Mouse (Mus musculus) CH12.LX (cell line): ENCODE results near the gene Carnmt1. TPM values are rescaled to one million over a fixed set of nuclear protein-coding genes. Genes with fewer than 3 reads are reported as not detected.
"Not testable (repeated sequence)": the region's sequence is repeated elsewhere in the genome, so short reads cannot be mapped to it uniquely, and the experiment has no call there.

Experiments used
- DNase-seq: peaks from one replicate; pipeline ENCODE4 v3.0.0-alpha.2; 2013; ENCODE audit errors: extremely low read depth
- H3K27ac ChIP-seq: 2 replicates; pipeline ENCODE4 v1.5.1; 2012; ENCODE audit warnings: low read depth, mild to moderate bottlenecking, control low read depth, moderate library complexity; ENCODE audit not compliant: insufficient read depth
- H3K27me3 ChIP-seq: replicated peaks from 2 replicates; pipeline ENCODE3; 2012; ENCODE audit warnings: inconsistent platforms
- H3K36me3 ChIP-seq, 2 experiments: replicated peaks in 1 of 2; 2 replicates each; pipeline versions ENCODE3 to v1.6.1; 2012; ENCODE audit warnings: inconsistent platforms in 1 of 2, low read length in 1 of 2, mild to moderate bottlenecking in 1 of 2, mixed read lengths in 1 of 2, moderate library complexity in 1 of 2; ENCODE audit not compliant: control insufficient read depth in 1 of 2, insufficient read depth in 1 of 2
- H3K4me1 ChIP-seq, 2 experiments: 2 replicates each; pipeline ENCODE4 v1.6.1; 2012; ENCODE audit warnings: inconsistent platforms in 1 of 2, moderate library complexity in 1 of 2; ENCODE audit not compliant: insufficient read depth in 2 of 2, control insufficient read depth in 1 of 2
- H3K4me2 ChIP-seq: 2 replicates; pipeline ENCODE4 v1.6.1; 2012; ENCODE audit warnings: low read depth, mild to moderate bottlenecking, control low read depth; ENCODE audit not compliant: poor library complexity, insufficient read depth, severe bottlenecking
- H3K4me3 ChIP-seq, 3 experiments: fragments of 150-350 bp in 1 of 3; sonication (generic) in 1 of 3; replicated peaks in 1 of 3; 2 replicates each; pipeline versions ENCODE3 to v1.5.1; 2011 to 2012; ENCODE audit warnings: low read depth in 2 of 3, low read length in 2 of 3, mild to moderate bottlenecking in 2 of 3, moderate library complexity in 2 of 3, control low read depth in 1 of 3, improper control_type of control experiment in 1 of 3, inconsistent platforms in 1 of 3, mixed read lengths in 1 of 3; ENCODE audit not compliant: poor library complexity in 1 of 3
- H3K79me2 ChIP-seq: replicated peaks from 2 replicates; pipeline ENCODE4 v1.6.1; 2012; ENCODE audit warnings: mild to moderate bottlenecking, moderate library complexity; ENCODE audit not compliant: control insufficient read depth, poor library complexity, insufficient read depth, severe bottlenecking; ENCODE audit errors: extremely low read depth
- H3K9ac ChIP-seq: 2 replicates; pipeline ENCODE4 v1.6.1; 2012; ENCODE audit warnings: low read depth, mild to moderate bottlenecking, control low read depth, moderate library complexity; ENCODE audit not compliant: insufficient read depth
- H3K9me3 ChIP-seq: replicated peaks from 2 replicates; pipeline ENCODE3; 2012; ENCODE audit warnings: low read length, inconsistent platforms, mixed read lengths
- BHLHE40 ChIP-seq: IDR thresholded peaks from 2 replicates; pipeline ENCODE4 v1.6.1; 2011; ENCODE audit warnings: mild to moderate bottlenecking, low read depth, low read length, improper control_type of control experiment
- CHD2 ChIP-seq: IDR thresholded peaks from 2 replicates; pipeline ENCODE4 v1.6.1; 2011; ENCODE audit warnings: low read length, improper control_type of control experiment
- CTCF ChIP-seq, 2 experiments: IDR thresholded peaks in 1 of 2; conservative IDR thresholded peaks in 1 of 2; 2 replicates each; pipeline ENCODE4 v1.5.1; 2011 to 2012; ENCODE audit warnings: low read depth in 2 of 2, low read length in 2 of 2, improper control_type of control experiment in 1 of 2, inconsistent platforms in 1 of 2, mild to moderate bottlenecking in 1 of 2, moderate library complexity in 1 of 2
- E2F4 ChIP-seq: IDR thresholded peaks from 2 replicates; pipeline ENCODE4 v1.6.1; 2011; ENCODE audit warnings: low read depth, low read length, improper control_type of control experiment; ENCODE audit not compliant: insufficient replicate concordance
- ELF1 ChIP-seq: IDR thresholded peaks from 2 replicates; pipeline ENCODE4 v1.6.1; 2014; ENCODE audit warnings: low read depth, mild to moderate bottlenecking, inconsistent platforms, low read length, improper control_type of control experiment
- ETS1 ChIP-seq: conservative IDR thresholded peaks from 2 replicates; pipeline ENCODE4 v1.6.1; 2012; ENCODE audit warnings: low read depth, mild to moderate bottlenecking, inconsistent platforms, low read length, improper control_type of control experiment, moderate library complexity
- GABPA ChIP-seq: IDR thresholded peaks from 2 replicates; pipeline ENCODE4 v1.6.1; 2012; ENCODE audit warnings: low read depth, low read length, improper control_type of control experiment, inconsistent platforms; ENCODE audit not compliant: insufficient replicate concordance
- HCFC1 ChIP-seq: IDR thresholded peaks from 2 replicates; pipeline ENCODE4 v1.6.1; 2012; ENCODE audit warnings: low read depth, mild to moderate bottlenecking, inconsistent platforms, low read length, improper control_type of control experiment
- IRF4 ChIP-seq: IDR thresholded peaks from 2 replicates; pipeline ENCODE4 v1.6.1; 2014; ENCODE audit warnings: low read depth, mild to moderate bottlenecking, inconsistent platforms, low read length, improper control_type of control experiment
- KAT2A ChIP-seq: IDR thresholded peaks from 2 replicates; pipeline ENCODE4 v1.6.1; 2012; ENCODE audit warnings: low read length, improper control_type of control experiment, inconsistent platforms; ENCODE audit not compliant: insufficient replicate concordance
- MAFK ChIP-seq: IDR thresholded peaks from 2 replicates; pipeline ENCODE4 v1.6.1; 2011; ENCODE audit warnings: low read length, improper control_type of control experiment; ENCODE audit not compliant: insufficient replicate concordance
- MAX ChIP-seq: IDR thresholded peaks from 2 replicates; pipeline ENCODE4 v1.6.1; 2011; ENCODE audit warnings: low read length, improper control_type of control experiment
- MAZ ChIP-seq: IDR thresholded peaks from 2 replicates; pipeline ENCODE4 v1.6.1; 2012; ENCODE audit warnings: low read depth, mild to moderate bottlenecking, inconsistent platforms, low read length, improper control_type of control experiment, moderate library complexity
- MXI1 ChIP-seq: IDR thresholded peaks from 2 replicates; pipeline ENCODE4 v1.6.1; 2011; ENCODE audit warnings: mild to moderate bottlenecking, low read depth, low read length, improper control_type of control experiment
- MYC ChIP-seq: IDR thresholded peaks from 2 replicates; pipeline ENCODE4 v1.6.1; 2011; ENCODE audit warnings: low read depth, mild to moderate bottlenecking, improper control_type of control experiment, low read length
- NELFE ChIP-seq: IDR thresholded peaks from 2 replicates; pipeline ENCODE4 v1.6.1; 2011; ENCODE audit warnings: low read depth, low read length, improper control_type of control experiment
- NRF1 ChIP-seq: IDR thresholded peaks from 2 replicates; pipeline ENCODE4 v1.6.1; 2014; ENCODE audit warnings: low read depth, mild to moderate bottlenecking, inconsistent platforms, low read length, improper control_type of control experiment, moderate library complexity
- PAX5 ChIP-seq: IDR thresholded peaks from 2 replicates; pipeline ENCODE4 v1.6.1; 2012; ENCODE audit warnings: low read length, inconsistent platforms, mixed read lengths
- POLR2A ChIP-seq: IDR thresholded peaks from 2 replicates; pipeline ENCODE4 v1.6.1; 2011; ENCODE audit warnings: low read depth, mild to moderate bottlenecking, improper control_type of control experiment, low read length
- POLR2AphosphoS2 ChIP-seq: IDR thresholded peaks from 2 replicates; pipeline ENCODE4 v1.6.1; 2011; ENCODE audit warnings: low read depth, low read length, improper control_type of control experiment
- RAD21 ChIP-seq: IDR thresholded peaks from 2 replicates; pipeline ENCODE4 v1.6.1; 2011; ENCODE audit warnings: low read depth, mild to moderate bottlenecking, low read length, improper control_type of control experiment, moderate library complexity
- RCOR1 ChIP-seq: conservative IDR thresholded peaks from 2 replicates; pipeline ENCODE4 v1.6.1; 2012; ENCODE audit warnings: low read depth, mild to moderate bottlenecking, inconsistent platforms, low read length, improper control_type of control experiment
- SIN3A ChIP-seq: IDR thresholded peaks from 2 replicates; pipeline ENCODE4 v1.6.1; 2012; ENCODE audit warnings: low read length, improper control_type of control experiment, inconsistent platforms
- SMC3 ChIP-seq: IDR thresholded peaks from 2 replicates; pipeline ENCODE4 v1.6.1; 2011; ENCODE audit warnings: low read depth, low read length, improper control_type of control experiment
- TBP ChIP-seq: conservative IDR thresholded peaks from 2 replicates; pipeline ENCODE4 v1.6.1; 2011; ENCODE audit warnings: low read depth, low read length, improper control_type of control experiment
- TCF12 ChIP-seq: IDR thresholded peaks from 2 replicates; pipeline ENCODE4 v1.6.1; 2014; ENCODE audit warnings: low read depth, mild to moderate bottlenecking, inconsistent platforms, low read length, improper control_type of control experiment
- UBTF ChIP-seq: IDR thresholded peaks from 2 replicates; pipeline ENCODE4 v1.6.1; 2012; ENCODE audit warnings: low read depth, mild to moderate bottlenecking, inconsistent platforms, low read length, improper control_type of control experiment, moderate library complexity
- USF1 ChIP-seq: IDR thresholded peaks from 2 replicates; pipeline ENCODE4 v1.6.1; 2014; ENCODE audit warnings: low read depth, mild to moderate bottlenecking, inconsistent platforms, low read length, improper control_type of control experiment
- ZC3H11A ChIP-seq: IDR thresholded peaks from 2 replicates; pipeline ENCODE4 v1.6.1; 2012; ENCODE audit warnings: low read depth, mild to moderate bottlenecking, inconsistent platforms, low read length, improper control_type of control experiment
- ZMIZ1 ChIP-seq: IDR thresholded peaks from 2 replicates; pipeline ENCODE4 v1.6.1; 2012; ENCODE audit warnings: low read depth, mild to moderate bottlenecking, inconsistent platforms, low read length, improper control_type of control experiment
- ZNF384 ChIP-seq: IDR thresholded peaks from 2 replicates; pipeline ENCODE4 v1.6.1; 2012; ENCODE audit warnings: low read depth, low read length, improper control_type of control experiment, inconsistent platforms
- dilution Hi-C: fragments of 300-500 bp; cut with MboI; formaldehyde crosslinking; loops from 2 replicates; pipeline ENCODE4 v1.14.3; 2020; ENCODE audit warnings: low sequenced_read_pairs; ENCODE audit not compliant: extremely low pct_unique_long_range_greater_than_20kb, extremely low pct_ligation_motif_present
- in situ Hi-C: fragments of 300-500 bp; cut with MboI; formaldehyde crosslinking; loops from 3 replicates; pipeline ENCODE4 v1.14.3; 2019; ENCODE audit warnings: low sequenced_read_pairs, low pct_ligation_motif_present, low pct_unique_long_range_greater_than_20kb, mixed read lengths
- polyA plus RNA-seq: library from polyadenylated mRNA; unstranded; fragments of >175 nt; gene quantifications from 2 replicates; pipeline ENCODE4 v1.2.1, GENCODE M21; 2012; ENCODE audit warnings: low read depth; ENCODE audit not compliant: insufficient read length
- total RNA-seq, 2 experiments: library from RNA; depleted of rRNA; stranded (reverse); fragments of 300-350 nt in 1 of 2; fragments of >200 nt in 1 of 2; gene quantifications; 2 replicates each; pipeline ENCODE4 v1.2.3; 2012 to 2014

The Carnmt1 gene
- total and polyA plus RNA-seq, 3 experiments, result 17.6 to 47.1 (median 41.7) TPM

- H3K79me2 ChIP-seq, result peaks cover 37% of the 10 kb centered on the region
- peak within 1 kb of the TSS; percentile 86 for H3K9ac ChIP-seq
- H3K36me3 ChIP-seq, result peaks cover 4 to 22% of the 10 kb centered on the region in 2 experiments
- in situ Hi-C loops, result loop anchor here (5.0 kb wide), 1 partner anchor 119 kb away; no protein-coding TSS in a partner anchor
- peak within 1 kb of the TSS; percentile 91 for H3K4me2 ChIP-seq
- TF ChIP-seq TBP (peak; percentile 78), SMC3 (peak; percentile 51), ELF1 (peak; percentile 90), KAT2A (peak; percentile 85; the same call in 1 of the 2 replicates), ZC3H11A (no peak), POLR2AphosphoS2 (0 out of 2 replicates have a peak, but pooled peaks have one; percentile 53), E2F4 (no peak), SIN3A (peak; percentile 53), MXI1 (peak; percentile 28; the same call in 1 of the 2 replicates), IRF4 (peak; percentile 65), NRF1 (peak; percentile 90), UBTF (peak; percentile 97), ZMIZ1 (peak; percentile 69), MAFK (peak; percentile 5; the same call in 1 of the 2 replicates), TCF12 (peak; percentile 88), RAD21 (peak; percentile 34), MYC (peak; percentile 20; the same call in 1 of the 2 replicates), BHLHE40 (0 out of 2 replicates have a peak, but pooled peaks have one; percentile 7), USF1 (no peak), POLR2A (peak; percentile 82), HCFC1 (peak; percentile 89), RCOR1 (no peak), CTCF (conservative IDR thresholded peaks at IDR 0.05 in 1 of 2, IDR thresholded peaks at IDR 0.05 in 1 of 2; ENCODE audit: low read depth in 2 of 2, low read length in 2 of 2) (peak in 1 of 2 experiments; percentile 79; a peak in 2 of 4 replicates), NELFE (peak; percentile 88), ZNF384 (peak; percentile 2), MAZ (0 out of 2 replicates have a peak, but pooled peaks have one; percentile 29), PAX5 (no peak), ETS1 (no peak), GABPA (no peak; the same call in 1 of the 2 replicates), MAX (peak; percentile 63; the same call in 1 of the 2 replicates), CHD2 (no peak; the same call in 1 of the 2 replicates)
- dilution Hi-C loops, result no loop called here
- peaks cover 11 to 28% of the 10 kb centered on the region in 2 experiments; a peak in 3 of 4 replicates for H3K4me1 ChIP-seq
- peak within 1 kb of the TSS; percentile 54 for H3K27ac ChIP-seq
- no peaks in the 10 kb centered on the region for H3K9me3 ChIP-seq
- peak within 1 kb of the TSS; percentile 65 to 93 (median 91) for H3K4me3 ChIP-seq
- DNase-seq, result peak; percentile 98
- H3K27me3 ChIP-seq, result no peaks in the 10 kb centered on the region
These were observed 42.3 kb downstream of the Carnmt1 start, which contains the start of gene D030056L22Rik for GRCm38 (mm10) chr19:18712866-18713300. Gene D030056L22Rik, plus strand, starts transcription at chr19:18713193.

GRCm38 (mm10) chr19:18713357-18713756 is 42.8 kb downstream of the Carnmt1 start:
- H3K9me3 ChIP-seq, H3K27me3 ChIP-seq, DNase-seq, dilution Hi-C loops, H3K27ac ChIP-seq: not testable (repeated sequence)
- Histone ChIP-seq H3K79me2 (peaks cover 37% of the 10 kb centered on the region), H3K4me3 (peak overlapping the region; percentile 65 to 93 (median 91)), H3K36me3 (peaks cover 5 to 26% of the 10 kb centered on the region in 2 experiments), H3K9ac (peak overlapping the region; percentile 80), H3K4me2 (peak overlapping the region; percentile 91; the same call in 1 of the 2 replicates), H3K4me1 (peaks cover 11 to 28% of the 10 kb centered on the region in 2 experiments; a peak in 3 of 4 replicates)
- in situ Hi-C loops, result loop anchor here (5.0 kb wide), 1 partner anchor 119 kb away; no protein-coding TSS in a partner anchor
